Mouse (Mus musculus) limb, embryonic 13.5 days (tissue): ENCODE results near the gene Phf6. TPM values are rescaled to one million over a fixed set of nuclear protein-coding genes. Genes with fewer than 3 reads are reported as not detected.
"Not testable (repeated sequence)": the region's sequence is repeated elsewhere in the genome, so short reads cannot be mapped to it uniquely, and the experiment has no call there.

Experiments
- ATAC-seq: fragments of 200-750 bp; cut with Nextera tagmentation; 2 replicates; pipeline ENCODE4 v1.8.0; 2017; ENCODE audit warnings: low read depth, moderate number of reproducible peaks, moderate TSS enrichment; ENCODE audit not compliant: low FRiP score
- H3K27ac ChIP-seq: fragments of 300-500 bp; sonication (generic); 2 replicates; pipeline ENCODE4 v1.5.1; 2015; ENCODE audit warnings: inconsistent platforms, mild to moderate bottlenecking, moderate library complexity
- H3K27me3 ChIP-seq: fragments of 300-500 bp; sonication (generic); 2 replicates; pipeline ENCODE4 v1.6.1; 2015; ENCODE audit warnings: mild to moderate bottlenecking, inconsistent platforms
- H3K36me3 ChIP-seq: fragments of 300-500 bp; sonication (generic); 2 replicates; pipeline ENCODE4 v1.6.1; 2015; ENCODE audit warnings: inconsistent platforms, mild to moderate bottlenecking, moderate library complexity
- H3K4me1 ChIP-seq: fragments of 300-500 bp; sonication (generic); 2 replicates; pipeline ENCODE4 v1.6.1; 2015; ENCODE audit warnings: inconsistent platforms
- H3K4me2 ChIP-seq: fragments of 300-500 bp; sonication (generic); replicated peaks from 2 replicates; pipeline ENCODE4 v1.6.1; 2015; ENCODE audit warnings: inconsistent platforms, mild to moderate bottlenecking, moderate library complexity
- H3K4me3 ChIP-seq: fragments of 300-500 bp; sonication (generic); 2 replicates; pipeline ENCODE4 v1.5.1; 2015; ENCODE audit warnings: moderate library complexity, mild to moderate bottlenecking, inconsistent platforms
- H3K9ac ChIP-seq: fragments of 300-500 bp; sonication (generic); 2 replicates; pipeline ENCODE4 v1.6.1; 2015; ENCODE audit warnings: mild to moderate bottlenecking, inconsistent platforms
- H3K9me3 ChIP-seq: fragments of 300-500 bp; sonication (generic); 2 replicates; pipeline ENCODE4 v1.6.1; 2016; ENCODE audit warnings: inconsistent platforms
- WGBS: fragments of 180-500 bp; shearing (Covaris S2); methylation state at CpG from one replicate; pipeline ENCODE4 v1.1.7; 2015; 5-methylcytosine and 5-hydroxymethylcytosine counted together
- polyA plus RNA-seq: library from polyadenylated mRNA; unstranded; fragments of >200 nt; fragmentation: Nextera tagmentation; extraction: Ambion mirVana; gene quantifications from 2 replicates; pipeline ENCODE4 v1.2.1, GENCODE M21; 2015

Phf6 gene
- polyA plus RNA-seq, 1 experiment from 2014 or later: 65.6 TPM

DNA sequence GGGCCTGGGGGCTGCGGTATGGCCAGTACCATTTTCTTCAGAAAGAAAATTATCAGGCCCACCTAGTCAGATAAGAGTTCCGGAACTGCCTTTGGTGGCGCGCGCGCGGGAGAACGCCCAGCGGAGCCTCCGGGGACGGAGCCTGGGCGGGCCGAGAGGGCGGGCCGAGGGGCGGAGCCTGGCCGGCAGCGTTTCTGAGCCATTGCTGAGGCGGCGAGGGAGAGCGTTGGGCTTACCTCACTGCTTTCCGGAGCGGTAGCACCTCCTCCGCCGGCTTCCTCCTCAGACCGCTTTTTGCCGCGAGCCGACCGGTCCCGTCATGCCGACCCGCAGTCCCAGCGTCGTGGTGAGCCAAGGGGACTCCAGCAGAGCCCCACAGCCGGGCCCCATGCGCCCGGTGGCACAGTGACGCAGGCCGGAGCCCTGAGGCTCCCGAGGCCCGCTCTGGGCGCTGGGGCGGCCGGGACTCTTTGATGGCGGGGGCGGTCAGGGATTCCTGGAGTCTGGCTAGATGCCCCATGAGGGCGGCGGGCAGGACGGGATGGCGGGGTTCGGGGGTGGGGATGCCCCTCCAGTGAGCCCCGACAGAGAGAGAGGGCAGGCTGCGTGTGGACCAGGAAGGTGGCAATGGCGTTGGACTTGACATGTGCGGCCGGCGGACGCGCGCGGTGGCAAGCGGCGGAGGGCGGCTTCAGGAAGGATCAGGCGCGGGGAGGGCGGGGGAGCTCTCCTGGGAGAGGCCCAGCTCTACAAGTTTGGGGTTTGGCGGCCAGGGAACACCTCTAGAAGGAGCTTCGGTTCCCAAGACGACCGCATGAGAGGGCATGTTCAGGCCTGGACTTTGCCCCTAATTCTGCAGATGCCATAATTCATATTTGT, 76.1 kb downstream of the Phf6 start, which contains the start of gene Hprt:
Hprt (plus strand) TSS at position 233 of the 879 bp plus-strand sequence.
- 18% methylated on average over 61 of the region's 72 CpGs for WGBS
- Histone ChIP-seq H3K4me2 (peak within 1 kb of the TSS; percentile 59), H3K36me3 (no peaks in the 10 kb centered on the region), H3K4me1 (peaks cover 9% of the 10 kb centered on the region; the same call in 1 of the 2 replicates), H3K27me3 (no peaks in the 10 kb centered on the region), H3K4me3 (peak within 1 kb of the TSS; percentile 66), H3K27ac (peak within 1 kb of the TSS; percentile 86), H3K9ac (peak within 1 kb of the TSS; percentile 79), H3K9me3 (no peaks in the 10 kb centered on the region)
- peak; percentile 97 for ATAC-seq

DNA sequence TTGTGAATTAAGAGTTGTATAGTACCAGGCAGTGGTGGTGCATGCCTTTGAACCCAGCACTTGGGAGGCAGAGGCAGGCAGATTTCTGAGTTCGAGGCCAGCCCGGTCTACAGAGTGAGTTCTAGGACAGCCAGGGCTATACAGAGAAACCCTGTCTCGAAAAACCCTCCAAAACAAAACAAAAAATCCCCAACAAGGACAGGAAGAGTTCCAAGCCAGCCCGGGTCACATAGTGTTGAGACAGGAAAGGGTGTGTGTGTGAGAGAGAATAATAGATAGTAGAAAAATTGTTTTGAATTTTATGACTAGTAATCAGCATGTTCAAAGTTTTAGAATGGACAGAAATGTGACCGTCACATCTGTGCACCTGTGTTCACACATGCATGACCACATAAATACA, 82.7 kb downstream of the Phf6 start:
- not testable (repeated sequence) for H3K9ac ChIP-seq, H3K4me1 ChIP-seq, H3K36me3 ChIP-seq, H3K9me3 ChIP-seq, H3K4me3 ChIP-seq, H3K4me2 ChIP-seq, H3K27ac ChIP-seq, H3K27me3 ChIP-seq, ATAC-seq
- WGBS: 84% methylated on average over 5 of the region's 5 CpGs

DNA sequence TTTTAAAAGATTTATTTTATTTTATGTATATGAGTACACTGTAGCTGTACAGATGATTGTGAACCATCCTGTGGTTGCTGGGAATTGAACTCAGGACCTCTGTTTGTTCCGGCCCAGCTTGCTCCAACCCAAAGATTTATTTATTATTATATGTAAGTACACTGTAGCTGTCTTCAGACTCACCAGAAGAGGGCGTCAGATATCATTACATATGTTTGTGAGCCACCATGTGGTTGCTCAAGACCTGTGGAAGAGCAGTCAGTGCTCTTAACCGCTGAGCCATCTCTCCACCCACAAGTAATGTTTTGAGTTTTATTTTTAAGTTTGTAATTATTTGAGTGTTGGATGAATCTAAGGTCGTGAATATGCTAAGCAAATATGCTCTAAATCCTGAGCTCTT, 92.8 kb downstream of the Phf6 start:
- H3K9me3 ChIP-seq, ATAC-seq, H3K27me3 ChIP-seq, H3K9ac ChIP-seq, H3K4me3 ChIP-seq, H3K4me1 ChIP-seq, H3K4me2 ChIP-seq, H3K27ac ChIP-seq: not testable (repeated sequence)
- WGBS: 64% methylated on average over 4 of the region's 4 CpGs
- peaks cover 17% of the 10 kb centered on the region for H3K36me3 ChIP-seq

DNA sequence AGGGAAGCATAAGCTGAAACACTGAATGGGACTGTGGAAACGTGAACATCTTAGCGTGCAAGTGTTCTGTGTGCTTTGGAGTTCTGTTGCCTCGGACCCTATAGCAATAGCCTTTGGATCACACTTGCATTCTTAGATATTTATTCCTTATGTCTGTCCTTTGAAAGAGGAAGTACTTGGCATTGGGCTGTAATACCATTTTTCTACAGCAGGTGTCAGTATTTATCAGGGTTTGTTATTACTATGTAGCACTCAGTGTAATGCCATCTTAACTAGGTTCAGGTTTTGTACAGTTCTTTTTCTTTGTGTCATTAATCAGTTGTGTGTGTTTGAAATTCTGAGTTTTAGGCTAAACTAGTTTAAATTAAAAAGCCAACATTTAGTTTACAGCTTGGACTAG, 94.0 kb downstream of the Phf6 start:
- H3K27me3 ChIP-seq: no peaks in the 10 kb centered on the region
- no peak overlapping the region for H3K4me2 ChIP-seq
- 34% methylated on average over 3 of the region's 3 CpGs for WGBS
- no peaks in the 10 kb centered on the region for H3K4me1 ChIP-seq
- H3K4me3 ChIP-seq: no peak overlapping the region
- no peak overlapping the region for H3K27ac ChIP-seq
- H3K36me3 ChIP-seq: peaks cover 13% of the 10 kb centered on the region
- no peak for ATAC-seq
- H3K9me3 ChIP-seq: no peaks in the 10 kb centered on the region
- H3K9ac ChIP-seq: no peak overlapping the region

Other genes starting within 250 kb of the Phf6 start
- gene Ccdc160, start 121.1 kb upstream of the Phf6 start, polyA plus RNA-seq: 0.37 and 0.52 TPM in 2 replicates
- gene Hprt, start 75.9 kb downstream of the Phf6 start, polyA plus RNA-seq: 88.4 and 94.0 TPM in 2 replicates